Mouse (Mus musculus): ENCODE results near the gene Ppme1. TPM values are rescaled to one million over a fixed set of nuclear protein-coding genes. Genes with fewer than 3 reads are reported as not detected.

The Ppme1 gene
- total and polyA plus RNA-seq, 3 experiments: 29.5 to 74.0 TPM; not detected in 1

GRCm38 (mm10) chr7:100302316-100302715 is 69.8 kb downstream of the Ppme1 start:
- Histone ChIP-seq H3K79me2 (ENCODE audit: control insufficient read depth, insufficient read depth, low read length, poor library complexity) (no peaks in the 10 kb centered on the region), H3K27me3 (ENCODE audit: control insufficient read depth in 1 of 2, insufficient read depth in 2 of 2, low read length in 2 of 2) (no peaks in the 10 kb centered on the region; a peak in 1 of 4 replicates), H3K4me1 (ENCODE audit: control insufficient read depth in 1 of 2, insufficient read depth in 2 of 2, low read length in 2 of 2) (peaks cover 4 to 10% of the 10 kb centered on the region in 2 experiments; a peak in 3 of 4 replicates), H3K4me3 (ENCODE audit: control insufficient read depth in 1 of 2, insufficient read depth in 1 of 2, low read depth in 2 of 2, low read length in 2 of 2) (no peak overlapping the region), H3K9me3 (replicated peaks; ENCODE audit: insufficient read depth, low read length) (no peaks in the 10 kb centered on the region), H3K36me3 (ENCODE audit: control insufficient read depth in 1 of 2, insufficient read depth in 2 of 2, low read length in 2 of 2) (no peaks in the 10 kb centered on the region; a peak in 1 of 4 replicates), H3K9ac (ENCODE audit: control insufficient read depth, low read depth, low read length, poor library complexity, severe bottlenecking) (no peak overlapping the region), H3K27ac (ENCODE audit: control insufficient read depth, low read depth, low read length) (no peak overlapping the region)
- TF ChIP-seq BHLHE40 (IDR thresholded peaks at IDR 0.05; ENCODE audit: borderline replicate concordance, low read depth, low read length) (no peak), NRF1 (IDR thresholded peaks at IDR 0.05; ENCODE audit: insufficient read depth, low read depth, low read length, poor library complexity, severe bottlenecking) (no peak), MYB (IDR thresholded peaks at IDR 0.05; ENCODE audit: low read depth, low read length) (no peak), ETS1 (IDR thresholded peaks at IDR 0.05; ENCODE audit: low read depth, low read length) (no peak), NELFE (IDR thresholded peaks at IDR 0.05; ENCODE audit: low read depth, low read length) (no peak), UBTF (IDR thresholded peaks at IDR 0.05; ENCODE audit: borderline replicate concordance, insufficient read depth, low read depth, low read length) (no peak), E2F4 (IDR thresholded peaks at IDR 0.05; ENCODE audit: borderline replicate concordance, low read depth, low read length) (no peak), MAFK (IDR thresholded peaks at IDR 0.05; ENCODE audit: borderline replicate concordance, low read depth, low read length) (no peak), ZNF384 (IDR thresholded peaks at IDR 0.05; ENCODE audit: low read depth, low read length) (no peak), CTCF (IDR thresholded peaks at IDR 0.05 in 2 of 3, conservative IDR thresholded peaks at IDR 0.05 in 1 of 3; ENCODE audit: control insufficient read depth in 1 of 3, insufficient read depth in 1 of 3, low read depth in 2 of 3, low read length in 3 of 3, poor library complexity in 1 of 3, severe bottlenecking in 1 of 3) (no peak), EP300 (IDR thresholded peaks at IDR 0.05; ENCODE audit: low read depth in 1 of 2, low read length in 2 of 2) (no peak), SIN3A (IDR thresholded peaks at IDR 0.05; ENCODE audit: low read length) (no peak)
- no peak for DNase-seq (ENCODE audit: low read depth, low spot score)

- no peak overlapping the region for H3K27ac ChIP-seq (ENCODE audit: control insufficient read depth, low read depth, low read length)
- no peak overlapping the region for H3K9ac ChIP-seq (ENCODE audit: control insufficient read depth, low read depth, low read length, poor library complexity, severe bottlenecking)
- TF ChIP-seq NELFE (IDR thresholded peaks at IDR 0.05; ENCODE audit: low read depth, low read length) (no peak), TCF12 (IDR thresholded peaks at IDR 0.05; ENCODE audit: low read depth, low read length) (no peak), BHLHE40 (IDR thresholded peaks at IDR 0.05; ENCODE audit: borderline replicate concordance, low read depth, low read length) (no peak), ZKSCAN1 (IDR thresholded peaks at IDR 0.05; ENCODE audit: low read depth, low read length) (no peak), ZNF384 (IDR thresholded peaks at IDR 0.05; ENCODE audit: low read depth, low read length) (no peak), MAX (IDR thresholded peaks at IDR 0.05; ENCODE audit: low read length) (no peak), GATA1 (IDR thresholded peaks at IDR 0.05; ENCODE audit: low read depth, low read length) (no peak), HCFC1 (IDR thresholded peaks at IDR 0.05; ENCODE audit: low read depth, low read length) (no peak), MXI1 (IDR thresholded peaks at IDR 0.05; ENCODE audit: low read depth, low read length) (no peak)
- H3K36me3 ChIP-seq (ENCODE audit: control insufficient read depth in 1 of 2, insufficient read depth in 2 of 2, low read length in 2 of 2): no peaks in the 10 kb centered on the region; a peak in 1 of 4 replicates
- no peaks in the 10 kb centered on the region for H3K79me2 ChIP-seq (ENCODE audit: control insufficient read depth, insufficient read depth, low read length, poor library complexity)
- DNase-seq (ENCODE audit: low read depth, low spot score): no peak
- H3K4me1 ChIP-seq (ENCODE audit: control insufficient read depth in 1 of 2, insufficient read depth in 2 of 2, low read length in 2 of 2): peaks cover 4 to 5% of the 10 kb centered on the region in 2 experiments; a peak in 3 of 4 replicates
- no peak overlapping the region for H3K4me3 ChIP-seq (ENCODE audit: control insufficient read depth in 1 of 2, insufficient read depth in 1 of 2, low read depth in 2 of 2, low read length in 2 of 2)
- no peaks in the 10 kb centered on the region for H3K9me3 ChIP-seq (replicated peaks; ENCODE audit: insufficient read depth, low read length)
- no peaks in the 10 kb centered on the region; a peak in 1 of 4 replicates for H3K27me3 ChIP-seq (ENCODE audit: control insufficient read depth in 1 of 2, insufficient read depth in 2 of 2, low read length in 2 of 2)
Observed at GRCm38 (mm10) chr7:100301390-100301789, 70.7 kb downstream of the Ppme1 start.

Data from MEL (cell line).